Mouse (Mus musculus) c-Kit-positive CD71-negative TER-119-negative erythroid progenitor cells, embryonic 14.5 days (primary cell): ENCODE measurements around the gene Tlr12.
"Not testable (repeated sequence)": the region's sequence is repeated elsewhere in the genome, so short reads cannot be mapped to it uniquely, and the experiment has no call there.

Source experiments
- DNase-seq: peaks from one replicate; pipeline ENCODE4 v3.0.0-alpha.2; 2013; ENCODE audit warnings: low read depth

The Tlr12 gene

GRCm38 (mm10) chr4:128618246-128618911 lies at the start of gene Tlr12:
Gene Tlr12, minus strand, starts transcription at chr4:128618619.
- no peak for DNase-seq

- DNase-seq, result not testable (repeated sequence)
Measured at GRCm38 (mm10) chr4:128667195-128667594, 48.8 kb upstream of the Tlr12 start.

GRCm38 (mm10) chr4:128666362-128666761 lies 47.9 kb upstream of the Tlr12 start:
- DNase-seq, result not testable (repeated sequence)

GRCm38 (mm10) chr4:128664002-128664401 lies 45.6 kb upstream of the Tlr12 start:
- no peak for DNase-seq

GRCm38 (mm10) chr4:128661063-128661462 lies 42.6 kb upstream of the Tlr12 start:
- DNase-seq, result no peak

GRCm38 (mm10) chr4:128660196-128660595 lies 41.8 kb upstream of the Tlr12 start:
- no peak for DNase-seq

- no peak for DNase-seq
Measured at GRCm38 (mm10) chr4:128655446-128655845, 37.0 kb upstream of the Tlr12 start.

- peak; percentile 86 for DNase-seq
Measured at GRCm38 (mm10) chr4:128654505-128655381, 36.3 kb upstream of the Tlr12 start, which contains the start of gene Phc2. Gene Phc2, plus strand, starts transcription at chr4:128654702.

- no peak for DNase-seq
Measured at GRCm38 (mm10) chr4:128652584-128653298, 34.3 kb upstream of the Tlr12 start.

- no peak for DNase-seq
Measured at GRCm38 (mm10) chr4:128651530-128651929, 33.1 kb upstream of the Tlr12 start.

GRCm38 (mm10) chr4:128648567-128649255 lies 30.3 kb upstream of the Tlr12 start:
- DNase-seq, result no peak

GRCm38 (mm10) chr4:128646762-128647161 lies 28.3 kb upstream of the Tlr12 start:
- no peak for DNase-seq

GRCm38 (mm10) chr4:128645896-128646295 lies 27.5 kb upstream of the Tlr12 start:
- DNase-seq, result no peak

GRCm38 (mm10) chr4:128641766-128642717 lies 23.6 kb upstream of the Tlr12 start:
- DNase-seq, result no peak

- DNase-seq, result no peak
Measured at GRCm38 (mm10) chr4:128638265-128638923, 20.0 kb upstream of the Tlr12 start.

GRCm38 (mm10) chr4:128637250-128637649 lies 18.8 kb upstream of the Tlr12 start:
- DNase-seq, result no peak

- DNase-seq, result no peak
Measured at GRCm38 (mm10) chr4:128635894-128636585, 17.6 kb upstream of the Tlr12 start.

- no peak for DNase-seq
Measured at GRCm38 (mm10) chr4:128635451-128635850, 17.0 kb upstream of the Tlr12 start.

GRCm38 (mm10) chr4:128621109-128621508 lies 2.7 kb upstream of the Tlr12 start:
- DNase-seq, result no peak

GRCm38 (mm10) chr4:128620572-128620971 lies 2.2 kb upstream of the Tlr12 start:
- no peak for DNase-seq
